In genomic region chr2:125402276-125402675, GRCm38 (mm10) we compare ENCODE assay signal across 18 mouse cellular contexts.
"Had no signal": no experiment of that assay in that cellular context is flagged by ENCODE, and none has a peak within 500 bp of the region (broad histone marks: within the 10 kb centered on the region; RNA-seq: fewer than 3 reads in every experiment).

No protein-coding gene starts in this region.

- ATAC-seq: liver, embryonic 12.5 days; lung, postnatal 0 days; midbrain, embryonic 13.5 days had no signal

- H3K27me3 ChIP-seq: limb, embryonic 15.5 days; liver, embryonic 12.5 days; midbrain, embryonic 13.5 days; neural tube, embryonic 13.5 days; neural tube, embryonic 15.5 days had no signal

- DNase-seq: lung, adult 18-20 months; lung, postnatal 14 days; retina, postnatal 1 day; right cerebral cortex, adult 18-20 months; right cerebral cortex, postnatal 25 days; right cerebral cortex, postnatal 4 days; spleen, adult 18-20 months; thymus, adult 2 months; thymus, postnatal 36 days had no signal

- H3K9ac ChIP-seq: limb, embryonic 15.5 days; liver, embryonic 12.5 days; liver, embryonic 14.5 days; midbrain, embryonic 13.5 days; neural tube, embryonic 13.5 days; neural tube, embryonic 15.5 days had no signal

- H3K27ac ChIP-seq: limb, embryonic 15.5 days; liver, embryonic 12.5 days; liver, embryonic 14.5 days; midbrain, embryonic 10.5 days; midbrain, embryonic 13.5 days; neural tube, embryonic 13.5 days; neural tube, embryonic 15.5 days had no signal

- H3K4me1 ChIP-seq: limb, embryonic 15.5 days; liver, embryonic 12.5 days; midbrain, embryonic 10.5 days; neural tube, embryonic 13.5 days; neural tube, embryonic 15.5 days had no signal

- H3K36me3 ChIP-seq: liver, embryonic 12.5 days; midbrain, embryonic 10.5 days; midbrain, embryonic 13.5 days; neural tube, embryonic 13.5 days; neural tube, embryonic 15.5 days had no signal

- H3K4me3 ChIP-seq: limb, embryonic 15.5 days; liver, embryonic 12.5 days; midbrain, embryonic 10.5 days; midbrain, embryonic 13.5 days; myocyte; neural tube, embryonic 13.5 days; neural tube, embryonic 15.5 days had no signal

- H3K4me2 ChIP-seq: limb, embryonic 15.5 days; liver, embryonic 12.5 days; midbrain, embryonic 13.5 days; neural tube, embryonic 13.5 days; neural tube, embryonic 15.5 days had no signal

- H3K9me3 ChIP-seq: limb, embryonic 15.5 days; liver, embryonic 12.5 days; midbrain, embryonic 10.5 days; midbrain, embryonic 13.5 days; neural tube, embryonic 13.5 days; neural tube, embryonic 15.5 days had no signal
